Mouse (Mus musculus) forebrain, embryonic 14.5 days (tissue): Measurements from ENCODE around the gene Sgf29. TPM values are rescaled to one million over a fixed set of nuclear protein-coding genes. Genes with fewer than 3 reads are reported as not detected.
A peak's percentile ranks its signal among the peaks of the same experiment; 100 is the strongest.

Experiments
- ATAC-seq: fragments of 200-750 bp; cut with Nextera tagmentation; 2 replicates; pipeline ENCODE4 v1.8.0; 2017; ENCODE audit warnings: mild to moderate bottlenecking, moderate library complexity
- DNase-seq: peaks from one replicate; pipeline ENCODE4 v3.0.0-alpha.2; 2015; ENCODE audit warnings: low spot score
- H3K27ac ChIP-seq: fragments of 300-500 bp; sonication (generic); 2 replicates; pipeline ENCODE4 v1.5.1; 2014; ENCODE audit warnings: low read depth, mild to moderate bottlenecking, control low read depth, low read length, moderate library complexity
- H3K27me3 ChIP-seq: fragments of 300-500 bp; sonication (generic); replicated peaks from 2 replicates; pipeline ENCODE4 v1.6.1; 2014; ENCODE audit warnings: low read length, control low read depth, mixed read lengths; ENCODE audit not compliant: control insufficient read depth, insufficient read depth
- H3K36me3 ChIP-seq: fragments of 300-500 bp; sonication (generic); 2 replicates; pipeline ENCODE4 v1.6.1; 2014; ENCODE audit warnings: low read length, control low read depth; ENCODE audit not compliant: control insufficient read depth, insufficient read depth
- H3K4me1 ChIP-seq: fragments of 300-500 bp; sonication (generic); 2 replicates; pipeline ENCODE4 v1.6.1; 2014; ENCODE audit warnings: antibody characterized with exemption, low read length, control low read depth; ENCODE audit not compliant: control insufficient read depth, insufficient read depth
- H3K4me2 ChIP-seq: fragments of 300-500 bp; sonication (generic); 2 replicates; pipeline ENCODE4 v1.6.1; 2014; ENCODE audit warnings: mild to moderate bottlenecking, control low read depth, low read length
- H3K4me3 ChIP-seq: fragments of 300-500 bp; sonication (generic); 2 replicates; pipeline ENCODE4 v1.5.1; 2014; ENCODE audit warnings: low read depth, low read length, control low read depth
- H3K9ac ChIP-seq: fragments of 300-500 bp; sonication (generic); 2 replicates; pipeline ENCODE4 v1.6.1; 2014; ENCODE audit warnings: mild to moderate bottlenecking, low read length, control low read depth, moderate library complexity
- H3K9me3 ChIP-seq: fragments of 300-500 bp; sonication (generic); replicated peaks from 2 replicates; pipeline ENCODE4 v1.6.1; 2016; ENCODE audit warnings: low read length, control low read depth, mixed read lengths; ENCODE audit not compliant: control insufficient read depth
- WGBS: fragments of 180-500 bp; shearing (Covaris S2); extraction: QIAGEN DNeasy Blood & Tissue Kit; methylation state at CpG from one replicate; pipeline ENCODE4 v1.1.7; 2014; 5-methylcytosine and 5-hydroxymethylcytosine counted together
- polyA plus RNA-seq: library from polyadenylated mRNA; unstranded; fragments of >200 nt; fragmentation: Nextera tagmentation; extraction: Ambion mirVana; gene quantifications from 2 replicates; pipeline ENCODE4 v1.2.1, GENCODE M21; 2014

Sgf29 gene
- polyA plus RNA-seq: 61.3 and 66.1 TPM in 2 replicates

DNA sequence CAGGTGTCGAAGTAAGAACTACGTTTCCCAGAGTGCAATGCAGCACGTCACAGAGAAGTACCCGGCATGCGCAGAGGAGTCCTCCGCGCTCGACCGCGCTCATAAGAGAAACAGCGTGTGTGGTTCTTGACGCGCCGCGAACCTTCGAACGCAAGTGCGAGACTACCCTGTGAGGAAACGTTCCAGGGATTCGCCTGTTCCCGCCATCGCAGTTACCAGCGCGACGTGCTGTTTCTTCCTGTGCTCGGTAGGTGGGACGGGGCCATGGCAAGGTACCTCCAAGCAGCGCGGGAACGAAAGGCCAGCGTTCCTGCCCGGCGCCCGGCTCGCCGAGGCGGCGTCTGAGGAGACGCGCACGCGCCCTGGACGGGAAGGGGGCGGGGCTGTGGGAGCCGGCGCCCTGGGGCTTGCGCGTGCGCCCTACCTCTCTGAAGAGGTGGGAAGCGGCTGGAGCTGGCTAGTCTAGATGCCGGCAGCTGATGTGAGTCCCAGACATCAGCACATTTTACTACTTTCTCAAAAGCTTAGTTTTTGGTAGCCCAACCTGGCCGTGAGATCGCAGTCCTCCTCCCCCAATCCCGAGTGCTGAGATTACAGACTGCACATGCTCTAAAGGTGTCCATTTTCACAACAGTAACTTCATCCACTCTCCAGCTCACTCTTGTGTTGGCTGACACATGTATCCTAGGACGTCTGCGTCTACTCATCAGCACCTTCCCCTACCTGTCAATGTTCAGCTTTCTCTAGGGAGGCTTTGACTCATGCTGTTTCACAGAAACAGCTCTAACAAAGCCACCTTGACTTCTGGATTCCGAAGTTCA, at the start of gene Sgf29:
Sgf29 (plus strand) TSS at position 79 of the 821 bp plus-strand sequence.
- H3K27me3 ChIP-seq: no peaks in the 10 kb centered on the region
- H3K9me3 ChIP-seq: no peaks in the 10 kb centered on the region
- peaks cover 8% of the 10 kb centered on the region; the same call in 1 of the 2 replicates for H3K4me1 ChIP-seq
- peak within 1 kb of the TSS; percentile 83 for H3K4me2 ChIP-seq
- H3K9ac ChIP-seq: peak within 1 kb of the TSS; percentile 72
- peak within 1 kb of the TSS; percentile 87 for H3K27ac ChIP-seq
- peak; percentile 99 for ATAC-seq
- peak within 1 kb of the TSS; percentile 50 for H3K4me3 ChIP-seq
- peak; percentile 97 for DNase-seq
- no peaks in the 10 kb centered on the region for H3K36me3 ChIP-seq
- 1% methylated on average over 57 of the region's 57 CpGs for WGBS

DNA sequence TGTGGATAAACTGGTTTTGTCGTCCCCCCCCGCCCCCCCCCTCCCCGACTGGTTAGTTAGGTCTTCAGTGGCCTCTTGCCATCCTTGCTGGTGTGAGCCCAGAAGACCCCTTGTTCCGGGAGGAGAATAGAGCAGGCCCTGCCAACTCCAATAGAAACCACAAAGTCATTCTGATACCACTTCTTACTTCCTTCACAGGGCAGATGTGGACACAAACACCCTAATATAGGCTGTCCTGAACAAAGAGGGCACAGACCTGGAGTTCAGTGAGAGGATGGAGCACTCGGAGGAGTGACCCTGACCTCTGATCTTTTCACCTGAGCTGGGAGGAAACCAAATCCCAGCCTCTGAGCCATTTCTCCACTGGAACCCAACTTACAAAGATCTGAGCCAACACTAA, 47.2 kb upstream of the Sgf29 start:
- ATAC-seq (no peak), DNase-seq (no peak)
- Histone ChIP-seq H3K36me3 (no peaks in the 10 kb centered on the region), H3K4me3 (no peak overlapping the region), H3K27me3 (no peaks in the 10 kb centered on the region), H3K9me3 (no peaks in the 10 kb centered on the region), H3K27ac (no peak overlapping the region), H3K9ac (no peak overlapping the region), H3K4me2 (no peak overlapping the region), H3K4me1 (no peaks in the 10 kb centered on the region)
- 50% methylated on average over 5 of the region's 5 CpGs for WGBS

GRCm38 (mm10) chr7:126602650-126603049, 46.5 kb upstream of the Sgf29 start:
- DNase-seq: no peak
- ATAC-seq: no peak
- no peak overlapping the region for H3K27ac ChIP-seq
- no peaks in the 10 kb centered on the region for H3K9me3 ChIP-seq
- H3K27me3 ChIP-seq: no peaks in the 10 kb centered on the region
- no peaks in the 10 kb centered on the region for H3K4me1 ChIP-seq
- no peak overlapping the region for H3K4me2 ChIP-seq
- WGBS: 92% methylated on average over 3 of the region's 3 CpGs
- no peak overlapping the region for H3K4me3 ChIP-seq
- no peaks in the 10 kb centered on the region for H3K36me3 ChIP-seq
- H3K9ac ChIP-seq: no peak overlapping the region

DNA sequence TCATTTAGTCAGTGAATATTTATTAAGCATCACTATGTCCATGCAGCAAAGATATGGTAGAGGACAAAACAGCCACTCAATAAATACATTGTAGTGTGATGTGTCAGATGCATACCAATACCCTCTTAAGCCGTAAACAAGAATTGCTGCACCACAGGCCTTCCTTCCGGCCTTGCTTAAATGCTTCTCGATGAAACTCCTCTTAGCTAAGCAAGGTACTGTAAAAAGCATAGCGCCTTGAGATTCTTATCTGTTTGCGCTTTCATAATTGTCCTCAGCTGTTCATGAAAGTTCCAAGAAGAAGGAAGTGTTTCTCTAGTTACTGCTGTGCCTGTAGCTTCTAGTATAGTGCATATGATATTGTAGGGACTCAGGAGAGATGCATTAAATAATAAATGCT, 42.5 kb upstream of the Sgf29 start:
- DNase-seq (no peak), ATAC-seq (no peak)
- Histone ChIP-seq H3K9me3 (no peaks in the 10 kb centered on the region), H3K4me1 (no peaks in the 10 kb centered on the region), H3K27me3 (no peaks in the 10 kb centered on the region), H3K9ac (no peak overlapping the region), H3K27ac (no peak overlapping the region), H3K4me3 (no peak overlapping the region), H3K4me2 (no peak overlapping the region), H3K36me3 (no peaks in the 10 kb centered on the region)
- WGBS: 90% methylated on average over 5 of the region's 5 CpGs

GRCm38 (mm10) chr7:126607064-126607463, 42.0 kb upstream of the Sgf29 start:
- WGBS: 84% methylated on average over 3 of the region's 3 CpGs
- no peak overlapping the region for H3K4me2 ChIP-seq

DNA sequence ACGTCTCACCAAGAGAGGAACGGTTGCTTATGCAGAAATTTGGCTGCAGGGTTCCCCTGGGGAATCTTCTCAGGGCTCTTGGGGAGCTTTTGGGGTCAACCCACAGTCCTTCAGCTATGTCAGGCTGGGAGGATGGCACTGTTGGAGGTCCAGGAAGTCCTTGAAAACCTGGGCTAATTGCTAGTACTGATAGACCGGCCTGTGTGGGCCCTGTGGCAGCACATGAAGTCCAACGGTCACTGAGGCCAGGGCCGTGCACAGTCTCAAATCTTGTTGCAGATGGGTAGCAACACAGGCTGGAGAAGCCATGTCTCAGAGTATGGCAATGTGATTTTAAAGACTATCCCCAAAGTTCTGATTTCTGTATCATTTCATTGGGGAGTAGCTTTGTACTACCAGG, 41.3 kb upstream of the Sgf29 start:
- 86% methylated on average over 5 of the region's 5 CpGs for WGBS
- no peak for DNase-seq
- H3K36me3 ChIP-seq: no peaks in the 10 kb centered on the region
- H3K27me3 ChIP-seq: no peaks in the 10 kb centered on the region
- H3K9ac ChIP-seq: no peak overlapping the region
- no peaks in the 10 kb centered on the region for H3K9me3 ChIP-seq
- no peak overlapping the region for H3K4me3 ChIP-seq
- no peak overlapping the region for H3K27ac ChIP-seq
- H3K4me1 ChIP-seq: no peaks in the 10 kb centered on the region
- no peak for ATAC-seq
- no peak overlapping the region for H3K4me2 ChIP-seq

More at GRCm38 (mm10) chr7:126607064-126607463, 42.0 kb upstream of the Sgf29 start:
- H3K4me1 ChIP-seq: no peaks in the 10 kb centered on the region
- no peaks in the 10 kb centered on the region for H3K36me3 ChIP-seq
- ATAC-seq (no peak), DNase-seq (no peak)
- H3K27me3 ChIP-seq: no peaks in the 10 kb centered on the region
- H3K27ac ChIP-seq: no peak overlapping the region
- no peak overlapping the region for H3K4me3 ChIP-seq
- H3K9me3 ChIP-seq: no peaks in the 10 kb centered on the region
- H3K9ac ChIP-seq: no peak overlapping the region

GRCm38 (mm10) chr7:126612736-126613135, 36.4 kb upstream of the Sgf29 start:
- no peaks in the 10 kb centered on the region for H3K4me1 ChIP-seq
- no peaks in the 10 kb centered on the region for H3K27me3 ChIP-seq
- no peak overlapping the region for H3K4me2 ChIP-seq
- ATAC-seq (no peak), DNase-seq (no peak)
- no peaks in the 10 kb centered on the region for H3K9me3 ChIP-seq
- no peak overlapping the region for H3K4me3 ChIP-seq
- H3K27ac ChIP-seq: no peak overlapping the region
- 72% methylated on average over 3 of the region's 3 CpGs for WGBS
- H3K36me3 ChIP-seq: no peaks in the 10 kb centered on the region
- no peak overlapping the region for H3K9ac ChIP-seq

DNA sequence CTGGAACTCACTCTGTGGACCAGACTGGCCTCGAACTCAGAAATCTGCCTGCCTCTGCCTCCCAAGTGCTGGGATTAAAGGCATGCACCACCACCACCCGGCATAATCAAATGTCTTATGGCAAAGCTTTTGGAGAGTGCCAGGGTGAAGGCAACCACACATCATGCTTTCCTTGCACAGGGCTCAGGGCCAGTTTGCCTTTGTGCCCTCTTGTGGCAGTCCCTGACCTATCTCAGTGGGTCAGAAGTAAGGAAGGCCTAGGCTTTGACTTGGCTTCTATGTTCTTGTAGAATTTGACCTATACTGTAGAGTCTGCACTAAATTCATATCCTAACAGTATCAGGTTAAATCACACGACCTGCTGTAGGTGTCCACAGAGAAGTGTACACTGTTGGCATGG, 32.4 kb upstream of the Sgf29 start:
- no peak for DNase-seq
- WGBS: 76% methylated on average over 3 of the region's 3 CpGs
- H3K4me2 ChIP-seq: no peak overlapping the region
- H3K9ac ChIP-seq: no peak overlapping the region
- H3K27me3 ChIP-seq: no peaks in the 10 kb centered on the region
- no peaks in the 10 kb centered on the region for H3K9me3 ChIP-seq
- no peak overlapping the region for H3K27ac ChIP-seq
- no peak for ATAC-seq
- no peak overlapping the region for H3K4me3 ChIP-seq
- H3K4me1 ChIP-seq: no peaks in the 10 kb centered on the region
- no peaks in the 10 kb centered on the region for H3K36me3 ChIP-seq

DNA sequence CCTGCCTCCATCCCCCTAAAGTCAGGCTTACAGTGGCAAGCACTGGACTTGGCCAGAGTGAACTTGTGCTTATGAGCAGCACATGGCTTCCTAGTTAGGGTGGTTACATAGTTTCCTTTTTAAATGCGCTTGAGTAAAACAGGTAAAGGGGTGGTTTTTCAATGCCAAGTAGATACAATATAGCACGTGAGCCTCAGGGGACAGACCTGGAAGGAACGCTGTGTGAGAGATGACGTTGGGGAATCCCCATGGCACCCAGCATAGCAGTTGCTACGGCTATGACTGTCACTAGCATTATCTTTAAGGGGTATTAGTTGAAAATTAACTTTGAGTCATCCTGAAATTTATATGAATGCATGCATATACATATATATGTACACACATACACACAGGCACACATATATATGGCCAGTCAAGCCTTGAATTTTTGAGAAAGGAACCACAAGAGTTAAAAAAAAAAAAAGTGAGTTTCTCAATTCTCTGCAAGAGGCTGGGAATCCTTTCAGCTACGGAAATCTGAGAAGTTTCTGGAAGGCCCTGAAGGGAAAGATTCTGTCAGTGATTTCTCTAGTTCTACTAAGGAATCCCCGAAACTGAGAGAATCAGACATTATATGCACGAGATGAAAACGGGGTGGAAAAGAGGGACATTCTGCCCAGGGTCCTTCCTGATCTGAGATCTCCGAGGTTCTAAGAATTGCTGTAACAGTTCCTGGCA, 29.4 kb upstream of the Sgf29 start:
- DNase-seq: no peak
- H3K4me2 ChIP-seq: no peak overlapping the region
- no peak overlapping the region for H3K9ac ChIP-seq
- no peaks in the 10 kb centered on the region for H3K9me3 ChIP-seq
- H3K27ac ChIP-seq: no peak overlapping the region
- no peak for ATAC-seq
- no peaks in the 10 kb centered on the region for H3K4me1 ChIP-seq
- H3K36me3 ChIP-seq: no peaks in the 10 kb centered on the region
- WGBS: 85% methylated on average over 10 of the region's 10 CpGs
- no peaks in the 10 kb centered on the region for H3K27me3 ChIP-seq
- no peak overlapping the region for H3K4me3 ChIP-seq
